Mouse (Mus musculus) cortical plate, adult 2 months (tissue): ENCODE measurements at regions not wholly inside any gene's neighbourhood (a gene's known extent, or its start where the extent isn't known, plus 50 kb on each side); places are given as distances from the start of the nearest gene placed in this dataset.
"Not testable (repeated sequence)": the region's sequence is repeated elsewhere in the genome, so short reads cannot be mapped to it uniquely, and the experiment has no call there.

Experiments used
- H3K27ac ChIP-seq: fragments of 200-500 bp; 2 replicates; pipeline ENCODE4 v1.5.1; 2012; ENCODE audit warnings: low read length, control low read depth, inconsistent platforms; ENCODE audit not compliant: insufficient read depth
- H3K4me1 ChIP-seq: fragments of 200-500 bp; 2 replicates; pipeline ENCODE4 v1.6.1; 2011; ENCODE audit warnings: low read length; ENCODE audit not compliant: control insufficient read depth, insufficient read depth
- H3K4me3 ChIP-seq: fragments of 200-500 bp; 2 replicates; pipeline ENCODE4 v1.5.1; 2011; ENCODE audit warnings: mild to moderate bottlenecking, low read length, control low read depth; ENCODE audit not compliant: insufficient read depth
- CTCF ChIP-seq: fragments of 200-500 bp; IDR thresholded peaks from 2 replicates; pipeline ENCODE4 v1.5.1; 2011; ENCODE audit warnings: mild to moderate bottlenecking, control low read depth, low read length; ENCODE audit not compliant: insufficient read depth; ENCODE audit errors: extremely low read depth
- POLR2A ChIP-seq: fragments of 200-500 bp; IDR thresholded peaks from 2 replicates; pipeline ENCODE4 v1.6.1; 2011; ENCODE audit warnings: mild to moderate bottlenecking, low read length, control low read depth; ENCODE audit not compliant: insufficient read depth; ENCODE audit errors: extremely low read depth

DNA sequence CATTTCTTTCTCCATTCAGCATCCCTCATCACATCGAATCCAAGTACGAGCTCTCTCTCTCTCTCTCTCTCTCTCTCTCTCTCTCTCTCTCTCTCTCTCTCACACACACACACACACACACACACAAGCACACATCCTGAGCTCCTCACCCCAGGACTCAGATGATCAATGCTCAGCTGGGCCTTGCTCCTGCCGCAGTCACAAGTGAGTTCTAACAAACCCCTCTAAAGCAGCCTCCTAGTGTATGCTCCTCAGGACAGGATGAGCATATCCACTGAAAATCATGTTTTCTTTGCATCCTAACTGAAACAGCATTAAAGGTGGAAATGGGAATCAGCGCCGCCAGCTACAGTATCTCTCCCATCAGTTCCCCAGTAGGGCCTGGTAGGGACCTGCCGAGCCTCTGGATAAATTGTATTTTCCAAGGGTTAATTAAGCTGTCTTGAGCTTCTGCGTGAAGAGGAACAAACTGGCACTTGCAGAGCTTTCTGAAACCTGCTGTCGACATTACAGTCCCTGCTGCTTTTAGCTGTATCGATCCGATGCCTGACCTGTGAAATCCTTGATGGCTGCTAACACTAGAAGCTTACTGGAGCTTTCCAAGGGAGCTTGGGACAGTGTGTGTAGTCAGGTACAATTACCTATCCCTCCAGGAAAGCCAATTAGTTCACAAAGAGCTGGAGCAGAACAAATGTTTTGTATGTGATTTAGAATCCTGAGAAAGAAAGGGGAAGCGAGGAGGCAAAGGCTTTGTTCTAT is 131.3 kb upstream of the Vrk2 start:
- TF ChIP-seq CTCF, result no peak
- TF ChIP-seq POLR2A, result no peak
- H3K4me3 ChIP-seq, result no peak overlapping the region
- H3K4me1 ChIP-seq, result no peaks in the 10 kb centered on the region
- no peak overlapping the region for H3K27ac ChIP-seq

GRCm38 (mm10) chr11:26722292-26722691 is 128.5 kb upstream of the Vrk2 start:
- Histone ChIP-seq H3K4me1 (no peaks in the 10 kb centered on the region), H3K27ac (no peak overlapping the region), H3K4me3 (no peak overlapping the region)
- no peak for TF ChIP-seq CTCF
- no peak for TF ChIP-seq POLR2A

DNA sequence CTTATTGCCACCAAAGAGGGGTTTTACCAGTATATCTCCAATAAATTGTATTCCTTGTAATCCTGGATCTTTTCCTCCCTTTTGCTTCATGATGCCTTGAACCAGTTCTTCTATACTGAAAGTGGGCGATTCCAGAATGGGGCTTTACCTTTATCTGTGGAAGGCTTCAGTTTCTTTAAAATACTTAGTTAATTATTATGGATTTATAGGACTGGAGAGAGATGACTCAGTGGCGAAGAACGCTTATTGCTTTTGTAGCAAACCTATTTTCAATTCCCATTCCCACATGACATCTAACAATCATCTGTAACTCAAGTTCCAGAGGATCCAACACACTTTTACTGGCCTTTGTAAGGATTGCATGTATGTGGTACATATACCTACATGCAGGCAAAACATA is 127.4 kb upstream of the Vrk2 start:
- Histone ChIP-seq H3K4me3 (no peak overlapping the region), H3K4me1 (no peaks in the 10 kb centered on the region), H3K27ac (no peak overlapping the region)
- no peak for TF ChIP-seq POLR2A
- no peak for TF ChIP-seq CTCF

DNA sequence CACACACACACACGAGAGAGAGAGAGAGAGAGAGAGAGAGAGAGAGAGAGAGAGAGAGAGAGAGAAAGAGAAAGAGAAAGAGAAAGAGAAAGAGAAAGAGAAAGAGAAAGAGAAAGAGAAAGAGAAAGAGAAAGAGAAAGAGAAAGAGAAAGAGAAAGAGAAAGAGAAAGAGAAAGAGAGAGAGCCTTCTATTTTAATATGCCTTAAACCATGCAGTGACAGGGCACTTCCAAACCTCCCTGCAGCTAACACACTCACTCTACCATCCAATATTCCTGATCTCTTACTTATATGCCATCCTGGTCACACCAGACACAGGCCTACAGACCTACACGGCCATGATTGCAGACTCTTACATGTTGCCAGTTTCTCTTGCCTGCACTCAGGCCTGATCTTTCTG is 117.4 kb upstream of the Vrk2 start:
- not testable (repeated sequence) for H3K4me1 ChIP-seq, H3K27ac ChIP-seq, H3K4me3 ChIP-seq

- no peaks in the 10 kb centered on the region for H3K4me1 ChIP-seq
- H3K27ac ChIP-seq, result no peak overlapping the region
- no peak for TF ChIP-seq POLR2A
- no peak for TF ChIP-seq CTCF
- no peak overlapping the region for H3K4me3 ChIP-seq
Observed at GRCm38 (mm10) chr11:26708636-26709035, 114.8 kb upstream of the Vrk2 start.

- TF ChIP-seq POLR2A, result no peak
- TF ChIP-seq CTCF, result no peak
- Histone ChIP-seq H3K27ac (no peak overlapping the region), H3K4me3 (no peak overlapping the region), H3K4me1 (no peaks in the 10 kb centered on the region)
Observed at GRCm38 (mm10) chr11:26683850-26684249, 90.1 kb upstream of the Vrk2 start.

DNA sequence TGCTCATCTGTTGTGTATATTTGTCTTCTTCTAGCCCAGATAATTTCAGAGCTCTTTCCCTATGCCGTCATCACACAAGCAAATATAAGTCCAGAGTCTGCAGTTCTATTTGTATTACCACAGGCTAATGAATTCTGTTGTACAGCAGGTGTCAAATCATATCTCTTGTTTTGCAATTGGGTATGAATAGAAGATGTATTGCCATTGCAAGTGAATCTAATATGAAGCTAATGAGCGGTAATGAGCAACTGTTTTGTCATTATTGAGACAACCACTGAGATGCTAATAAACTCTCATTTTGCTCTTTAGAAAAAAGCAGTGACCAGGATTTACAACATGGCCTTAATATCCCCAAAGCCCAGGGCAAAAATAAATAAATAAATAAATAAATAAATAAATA is 73.5 kb upstream of the Vrk2 start:
- TF ChIP-seq POLR2A (no peak), CTCF (no peak)
- H3K27ac ChIP-seq, result no peak overlapping the region
- H3K4me1 ChIP-seq, result no peaks in the 10 kb centered on the region
- H3K4me3 ChIP-seq, result no peak overlapping the region

DNA sequence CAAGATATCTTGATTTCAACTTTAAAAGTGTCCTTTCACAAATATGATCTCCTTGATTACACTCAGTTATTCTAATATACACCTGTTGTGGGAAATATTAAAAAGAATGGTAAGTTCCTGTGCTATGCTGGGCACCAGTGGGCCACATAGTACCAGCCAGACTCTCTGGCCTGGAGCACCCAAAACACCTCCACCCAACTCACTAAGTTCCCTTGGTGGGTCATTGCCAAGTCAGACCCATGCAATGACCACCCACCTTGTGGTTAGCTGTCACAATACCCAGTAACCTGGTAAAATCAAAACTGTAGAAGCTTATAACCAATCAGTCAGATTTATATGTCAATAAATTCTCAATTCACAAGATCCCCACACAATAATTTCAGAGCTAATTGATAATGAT is 67.1 kb upstream of the Vrk2 start:
- Histone ChIP-seq H3K4me3 (no peak overlapping the region), H3K27ac (no peak overlapping the region), H3K4me1 (no peaks in the 10 kb centered on the region)
- TF ChIP-seq CTCF (no peak), POLR2A (no peak)

DNA sequence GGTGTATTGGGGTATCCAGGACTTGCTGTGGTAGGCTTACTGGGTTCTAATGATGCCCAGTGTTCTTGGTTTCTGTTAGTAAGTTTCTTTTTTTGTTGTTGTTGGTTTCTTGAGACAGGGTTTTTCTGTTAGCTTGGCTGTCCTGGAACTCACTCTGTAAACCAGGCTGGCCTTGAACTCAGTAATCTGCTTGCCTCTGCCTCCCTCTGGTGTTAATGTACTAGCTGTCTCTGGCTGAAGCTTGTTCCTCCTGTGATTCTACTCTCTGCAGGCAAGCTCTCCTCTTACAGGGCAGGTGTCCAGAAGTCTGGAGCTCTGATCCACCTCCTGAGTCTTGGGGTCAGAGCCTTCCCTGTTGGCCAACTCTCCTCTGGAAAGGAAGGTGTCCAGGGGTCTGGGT is 55.4 kb upstream of the Vrk2 start:
- H3K4me3 ChIP-seq, H3K4me1 ChIP-seq, H3K27ac ChIP-seq: not testable (repeated sequence)
